Mouse (Mus musculus) forebrain, embryonic 11.5 days (tissue): Measurements from ENCODE around the gene Herc1. TPM values are rescaled to one million over a fixed set of nuclear protein-coding genes. Genes with fewer than 3 reads are reported as not detected.

Source experiments
- ATAC-seq: fragments of 200-750 bp; cut with Nextera tagmentation; replicated peaks from 2 replicates; pipeline ENCODE4 v1.8.0; 2017; ENCODE audit warnings: moderate TSS enrichment; ENCODE audit not compliant: low FRiP score
- DNase-seq: peaks from one replicate; pipeline ENCODE4 v3.0.0-alpha.2; 2017; ENCODE audit warnings: low spot score
- H3K27ac ChIP-seq: fragments of 300-500 bp; sonication (generic); 2 replicates; pipeline ENCODE4 v1.5.1; 2014; ENCODE audit warnings: low read depth, low read length
- H3K27me3 ChIP-seq: fragments of 300-500 bp; sonication (generic); 2 replicates; pipeline ENCODE4 v1.6.1; 2014; ENCODE audit warnings: mild to moderate bottlenecking, low read length, mixed read lengths; ENCODE audit not compliant: control insufficient read depth, insufficient read depth
- H3K36me3 ChIP-seq: fragments of 300-500 bp; sonication (generic); 2 replicates; pipeline ENCODE4 v1.6.1; 2014; ENCODE audit warnings: mild to moderate bottlenecking, low read length, moderate library complexity, mixed read lengths; ENCODE audit not compliant: control insufficient read depth, insufficient read depth
- H3K4me1 ChIP-seq: fragments of 300-500 bp; sonication (generic); replicated peaks from 2 replicates; pipeline ENCODE4 v1.6.1; 2014; ENCODE audit warnings: low read length, mixed read lengths; ENCODE audit not compliant: control insufficient read depth, insufficient read depth
- H3K4me2 ChIP-seq: fragments of 300-500 bp; sonication (generic); 2 replicates; pipeline ENCODE4 v1.6.1; 2014; ENCODE audit warnings: low read depth, mild to moderate bottlenecking, low read length, moderate library complexity, mixed read lengths; ENCODE audit not compliant: severe bottlenecking
- H3K4me3 ChIP-seq: fragments of 300-500 bp; sonication (generic); 2 replicates; pipeline ENCODE4 v1.5.1; 2014; ENCODE audit warnings: low read depth, low read length
- H3K9ac ChIP-seq: fragments of 300-500 bp; sonication (generic); 2 replicates; pipeline ENCODE4 v1.6.1; 2014; ENCODE audit warnings: low read length
- H3K9me3 ChIP-seq: fragments of 300-500 bp; sonication (generic); 2 replicates; pipeline ENCODE4 v1.6.1; 2016; ENCODE audit warnings: low read length, mixed read lengths; ENCODE audit not compliant: control insufficient read depth
- WGBS: fragments of 180-500 bp; shearing (Covaris S2); extraction: QIAGEN DNeasy Blood & Tissue Kit; methylation state at CpG from one replicate; pipeline ENCODE4 v1.1.7; 2014; 5-methylcytosine and 5-hydroxymethylcytosine counted together
- polyA plus RNA-seq: library from polyadenylated mRNA; unstranded; fragments of >200 nt; fragmentation: Nextera tagmentation; extraction: Ambion mirVana; gene quantifications from 2 replicates; pipeline ENCODE4 v1.2.1, GENCODE M21; 2014

Gene Herc1
- polyA plus RNA-seq, 1 experiment from 2014 or later = 44.0 TPM

GRCm38 (mm10) chr9:66510351-66510841, 160.1 kb downstream of the Herc1 start:
- ATAC-seq (no peak), DNase-seq (no peak)
- H3K36me3 ChIP-seq = peaks cover 7% of the 10 kb centered on the region; the same call in 1 of the 2 replicates
- H3K27ac ChIP-seq = peak overlapping the region; percentile 86; the same call in 1 of the 2 replicates
- H3K27me3 ChIP-seq = no peaks in the 10 kb centered on the region
- no peak overlapping the region; the same call in 1 of the 2 replicates for H3K9ac ChIP-seq
- H3K4me2 ChIP-seq = peak overlapping the region; percentile 5; the same call in 1 of the 2 replicates
- H3K4me3 ChIP-seq = no peak overlapping the region
- H3K9me3 ChIP-seq = no peaks in the 10 kb centered on the region
- peaks cover 26% of the 10 kb centered on the region for H3K4me1 ChIP-seq
- 77% methylated on average over 7 of the region's 7 CpGs for WGBS

- WGBS = 2% methylated on average over 2 of the region's 2 CpGs
- Histone ChIP-seq H3K4me3 (peak overlapping the region; percentile 43), H3K9me3 (no peaks in the 10 kb centered on the region), H3K36me3 (peaks cover 10% of the 10 kb centered on the region; the same call in 1 of the 2 replicates), H3K27me3 (no peaks in the 10 kb centered on the region), H3K9ac (peak overlapping the region; percentile 69), H3K4me1 (peaks cover 22% of the 10 kb centered on the region; the same call in 1 of the 2 replicates), H3K4me2 (peak overlapping the region; percentile 99), H3K27ac (peak overlapping the region; percentile 86)
- ATAC-seq = no peak
- DNase-seq = peak; percentile 60
Observed at GRCm38 (mm10) chr9:66510944-66511343, 160.7 kb downstream of the Herc1 start.

DNA sequence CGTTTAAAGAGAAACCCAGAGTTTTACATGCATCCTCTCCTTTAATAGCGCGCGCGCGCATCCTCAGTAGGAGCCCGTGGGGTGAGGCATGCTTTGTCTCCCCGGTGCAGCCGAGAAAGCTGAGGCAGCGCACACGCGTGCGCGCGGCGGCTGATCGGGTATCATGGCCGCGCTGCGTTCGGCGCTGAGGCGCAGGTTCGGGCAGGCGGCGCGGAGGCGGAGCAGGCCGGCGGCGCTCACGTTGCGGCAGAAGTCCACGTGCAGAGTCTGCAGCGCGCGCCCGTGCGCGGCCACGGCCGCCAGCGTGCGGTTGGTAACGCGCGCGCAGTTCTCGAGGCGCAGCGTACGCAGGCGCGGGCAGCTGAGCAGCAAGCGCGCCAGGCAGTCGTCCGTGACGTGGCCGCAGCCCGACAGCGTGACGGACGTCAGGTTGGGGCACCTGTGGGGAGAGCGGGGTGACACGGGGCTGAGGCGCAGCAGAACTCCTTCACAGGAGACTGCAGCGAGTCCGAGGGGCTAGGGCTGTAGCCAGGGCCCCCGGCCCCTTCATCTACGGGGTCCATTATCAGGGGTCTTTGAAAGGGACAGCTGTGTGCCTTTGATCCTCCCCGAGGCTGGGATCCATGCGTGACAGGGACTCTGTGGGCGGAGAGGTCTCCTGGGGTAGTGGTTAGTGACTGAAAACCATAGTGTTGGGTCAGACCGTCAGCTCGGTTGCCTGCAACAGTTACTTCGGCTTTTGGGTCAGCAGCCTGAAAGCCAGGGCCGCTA, 161.5 kb downstream of the Herc1 start:
- H3K9ac ChIP-seq = peak overlapping the region; percentile 69
- H3K4me2 ChIP-seq = peak overlapping the region; percentile 99
- WGBS = under 1% methylated on average over 78 of the region's 78 CpGs
- peak overlapping the region; percentile 43 for H3K4me3 ChIP-seq
- peaks cover 14% of the 10 kb centered on the region; the same call in 1 of the 2 replicates for H3K36me3 ChIP-seq
- peak; percentile 90 for ATAC-seq
- DNase-seq = peak; percentile 95
- H3K4me1 ChIP-seq = peaks cover 15% of the 10 kb centered on the region; the same call in 1 of the 2 replicates
- peak overlapping the region; percentile 86 for H3K27ac ChIP-seq
- no peaks in the 10 kb centered on the region for H3K9me3 ChIP-seq
- H3K27me3 ChIP-seq = no peaks in the 10 kb centered on the region

GRCm38 (mm10) chr9:66512351-66512671, 162.1 kb downstream of the Herc1 start:
- peak overlapping the region; percentile 69 for H3K9ac ChIP-seq
- H3K9me3 ChIP-seq = no peaks in the 10 kb centered on the region
- peak; percentile 90 for DNase-seq
- H3K4me1 ChIP-seq = peaks cover 12% of the 10 kb centered on the region; the same call in 1 of the 2 replicates
- peak overlapping the region; percentile 86 for H3K27ac ChIP-seq
- WGBS = 0% methylated on average over 8 of the region's 8 CpGs
- H3K27me3 ChIP-seq = no peaks in the 10 kb centered on the region
- peak; percentile 88 for ATAC-seq
- peak overlapping the region; percentile 99 for H3K4me2 ChIP-seq
- H3K4me3 ChIP-seq = peak overlapping the region; percentile 43
- peaks cover 14% of the 10 kb centered on the region; the same call in 1 of the 2 replicates for H3K36me3 ChIP-seq

DNA sequence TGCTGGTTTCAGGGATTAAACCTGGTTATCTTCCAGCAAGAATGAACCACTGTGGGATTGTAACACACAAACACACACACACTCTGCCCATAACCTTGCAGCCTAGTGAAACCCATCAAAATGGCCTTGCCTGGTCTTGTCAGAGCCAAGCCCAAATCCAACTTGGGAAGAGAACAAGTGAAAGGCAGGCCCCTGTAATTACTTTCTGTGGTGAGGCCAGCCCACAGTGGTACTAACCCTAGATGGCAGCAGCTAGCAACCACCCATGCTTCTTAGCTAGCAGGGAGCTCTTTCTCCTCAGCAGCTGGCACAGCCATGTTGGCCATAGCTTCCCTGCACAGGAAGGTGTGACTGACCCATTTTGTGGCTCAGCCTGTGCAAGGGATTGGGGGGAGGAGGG, 162.9 kb downstream of the Herc1 start:
- peaks cover 12% of the 10 kb centered on the region; the same call in 1 of the 2 replicates for H3K4me1 ChIP-seq
- H3K36me3 ChIP-seq = peaks cover 11% of the 10 kb centered on the region; the same call in 1 of the 2 replicates
- H3K9me3 ChIP-seq = no peaks in the 10 kb centered on the region
- peak; percentile 55 for DNase-seq
- no peak overlapping the region for H3K4me3 ChIP-seq
- H3K27ac ChIP-seq = no peak overlapping the region
- ATAC-seq = no peak
- H3K27me3 ChIP-seq = no peaks in the 10 kb centered on the region
- no peak overlapping the region for H3K4me2 ChIP-seq
- H3K9ac ChIP-seq = no peak overlapping the region

DNA sequence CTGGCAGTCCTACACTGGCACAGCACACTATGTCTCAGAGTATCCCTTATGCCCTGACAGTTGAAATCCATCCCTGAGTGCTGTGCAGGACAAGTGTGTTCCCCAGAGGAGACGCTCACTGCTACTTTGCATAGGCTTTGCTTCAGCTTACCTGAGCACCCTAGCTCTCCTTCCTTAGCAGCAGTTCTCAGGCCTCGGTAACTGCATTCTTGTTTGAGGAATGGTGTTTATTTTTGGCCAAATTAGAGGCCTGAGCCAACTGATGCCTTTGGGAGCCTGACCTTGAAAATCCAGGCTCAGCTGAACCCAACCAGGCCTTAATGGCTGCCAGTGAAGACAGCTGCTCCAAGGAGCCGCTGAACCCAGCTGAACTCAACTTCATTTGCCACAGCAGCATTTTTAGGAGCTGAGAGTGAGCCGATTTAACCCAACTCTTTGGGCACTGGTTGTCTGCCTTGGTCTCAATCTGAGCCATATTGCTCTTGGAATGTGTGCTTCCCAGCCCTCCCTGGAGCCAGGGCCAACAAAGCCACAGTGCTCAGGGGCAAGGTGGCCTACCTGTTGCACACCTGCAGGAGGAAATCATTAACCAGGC, 163.5 kb downstream of the Herc1 start:
- Histone ChIP-seq H3K27me3 (no peaks in the 10 kb centered on the region), H3K4me2 (no peak overlapping the region), H3K4me1 (peaks cover 12% of the 10 kb centered on the region; the same call in 1 of the 2 replicates), H3K27ac (no peak overlapping the region), H3K9ac (no peak overlapping the region), H3K36me3 (peaks cover 11% of the 10 kb centered on the region; the same call in 1 of the 2 replicates), H3K4me3 (no peak overlapping the region), H3K9me3 (no peaks in the 10 kb centered on the region)
- ATAC-seq (no peak), DNase-seq (no peak)
- 87% methylated on average over 4 of the region's 4 CpGs for WGBS

GRCm38 (mm10) chr9:66514256-66514770, 164.1 kb downstream of the Herc1 start, which contains the start of gene Fbxl22:
Fbxl22 (minus strand) TSS chr9:66514593.
- no peak within 1 kb of the TSS for H3K9ac ChIP-seq
- no peaks in the 10 kb centered on the region for H3K27me3 ChIP-seq
- 76% methylated on average over 17 of the region's 17 CpGs for WGBS
- H3K4me3 ChIP-seq = no peak within 1 kb of the TSS
- peak; percentile 75 for DNase-seq
- H3K9me3 ChIP-seq = no peaks in the 10 kb centered on the region
- peaks cover 8% of the 10 kb centered on the region; the same call in 1 of the 2 replicates for H3K36me3 ChIP-seq
- no peak within 1 kb of the TSS for H3K27ac ChIP-seq
- no peak for ATAC-seq
- no peak within 1 kb of the TSS for H3K4me2 ChIP-seq
- H3K4me1 ChIP-seq = peaks cover 12% of the 10 kb centered on the region; the same call in 1 of the 2 replicates

- H3K27ac ChIP-seq = no peak overlapping the region
- no peaks in the 10 kb centered on the region for H3K9me3 ChIP-seq
- 83% methylated on average over 2 of the region's 2 CpGs for WGBS
- no peaks in the 10 kb centered on the region for H3K27me3 ChIP-seq
- ATAC-seq (no peak), DNase-seq (no peak)
- peaks cover 8% of the 10 kb centered on the region; the same call in 1 of the 2 replicates for H3K36me3 ChIP-seq
- no peak overlapping the region for H3K9ac ChIP-seq
- peaks cover 12% of the 10 kb centered on the region; the same call in 1 of the 2 replicates for H3K4me1 ChIP-seq
- H3K4me2 ChIP-seq = no peak overlapping the region
- H3K4me3 ChIP-seq = no peak overlapping the region
Observed at GRCm38 (mm10) chr9:66515115-66515514, 164.9 kb downstream of the Herc1 start.
